Mouse (Mus musculus): Measurements from ENCODE around the gene Oas3.
"Not testable (repeated sequence)": the region's sequence is repeated elsewhere in the genome, so short reads cannot be mapped to it uniquely, and the experiment has no call there.

- TF ChIP-seq MAFK (IDR thresholded peaks at IDR 0.05; ENCODE audit: insufficient read depth, low read depth, low read length); HCFC1 (IDR thresholded peaks at IDR 0.05; ENCODE audit: borderline replicate concordance, insufficient read depth, low read length); ZC3H11A (IDR thresholded peaks at IDR 0.05; ENCODE audit: borderline replicate concordance, low read depth, low read length): not testable (repeated sequence)
Observed at GRCm38 (mm10) chr5:120798147-120798546, 20.7 kb upstream of the Oas3 start.

All from ES-E14 (cell line).